Mouse (Mus musculus): ENCODE measurements around the gene 1700049E17Rik2. TPM values are rescaled to one million over a fixed set of nuclear protein-coding genes. Genes with fewer than 3 reads are reported as not detected.

Gene 1700049E17Rik2
- polyA plus RNA-seq (2015; fragmentation: Nextera tagmentation; extraction: Ambion mirVana), result not detected in 2 replicates

GRCm38 (mm10) chr14:41572911-41573310 lies at the start of gene 1700049E17Rik2:
TSS of gene 1700049E17Rik2 (plus strand) at chr14:41573211.

GRCm38 (mm10) chr14:41555483-41555882 lies 17.5 kb upstream of the 1700049E17Rik2 start, which contains the start of gene Gm7970:
TSS of gene Gm7970 (minus strand) at chr14:41555583.

DNA sequence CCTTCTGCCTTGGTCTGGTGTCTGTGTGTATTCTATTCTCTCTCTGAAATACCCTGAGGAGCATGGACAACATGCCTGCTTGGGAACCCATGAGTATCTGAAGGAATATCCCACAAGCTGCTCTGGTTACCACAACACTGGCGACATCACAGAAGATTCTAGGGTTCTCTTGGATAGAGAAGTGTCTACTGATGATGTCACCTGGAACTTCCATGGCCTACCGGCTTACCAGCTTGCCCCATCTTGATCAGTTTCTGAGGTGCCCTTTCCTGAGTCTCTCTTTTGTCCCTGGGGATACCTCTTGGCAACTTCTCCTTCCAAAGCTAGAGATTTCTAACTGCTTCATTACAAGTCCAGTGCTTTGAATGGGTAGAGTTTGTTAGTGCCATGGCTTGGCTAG lies 51.5 kb downstream of the 1700049E17Rik2 start, which contains the start of gene Gm3072:
Gene Gm3072 (minus strand): TSS at position 101 of the 400 bp plus-strand sequence.

Other genes starting within 250 kb of the 1700049E17Rik2 start
- not detected in 2 replicates for gene Gm5798, start 224.6 kb upstream of the 1700049E17Rik2 start, polyA plus RNA-seq (2015; fragmentation: Nextera tagmentation; extraction: Ambion mirVana)
- not detected in 2 replicates for gene Gm7945, start 186.8 kb upstream of the 1700049E17Rik2 start, polyA plus RNA-seq (2015; fragmentation: Nextera tagmentation; extraction: Ambion mirVana)
- gene Gm6482, start 164.9 kb upstream of the 1700049E17Rik2 start, polyA plus RNA-seq (2015; fragmentation: Nextera tagmentation; extraction: Ambion mirVana), result not detected in 2 replicates
- not detected in 2 replicates for gene Gm7954, start 119.7 kb upstream of the 1700049E17Rik2 start, polyA plus RNA-seq (2015; fragmentation: Nextera tagmentation; extraction: Ambion mirVana)
- gene Gm3486, start 83.7 kb upstream of the 1700049E17Rik2 start, polyA plus RNA-seq (2015; fragmentation: Nextera tagmentation; extraction: Ambion mirVana), result not detected in 2 replicates
- gene Gm7970, start 17.6 kb upstream of the 1700049E17Rik2 start, polyA plus RNA-seq (2015; fragmentation: Nextera tagmentation; extraction: Ambion mirVana), result not detected in 2 replicates
- gene Gm3072, start 51.4 kb downstream of the 1700049E17Rik2 start, polyA plus RNA-seq (2015; fragmentation: Nextera tagmentation; extraction: Ambion mirVana), result not detected in 2 replicates
- not detected in 2 replicates for gene Gm3676, start 73.3 kb downstream of the 1700049E17Rik2 start, polyA plus RNA-seq (2015; fragmentation: Nextera tagmentation; extraction: Ambion mirVana)
- gene Gm8068, start 128.7 kb downstream of the 1700049E17Rik2 start, polyA plus RNA-seq (2015; fragmentation: Nextera tagmentation; extraction: Ambion mirVana), result not detected in 2 replicates
- not detected in 2 replicates for gene Gm7929, start 177.4 kb downstream of the 1700049E17Rik2 start, polyA plus RNA-seq (2015; fragmentation: Nextera tagmentation; extraction: Ambion mirVana)
- gene Gm47189, start 199.2 kb downstream of the 1700049E17Rik2 start, polyA plus RNA-seq (2015; fragmentation: Nextera tagmentation; extraction: Ambion mirVana), result not detected in 2 replicates

Measured in neural tube, postnatal 0 days (tissue).